Mouse (Mus musculus) liver, embryonic 14.5 days (tissue): ENCODE data around the gene Gpr153. TPM values are rescaled to one million over a fixed set of nuclear protein-coding genes. Genes with fewer than 3 reads are reported as not detected.
A peak's percentile ranks its signal among the peaks of the same experiment; 100 is the strongest.

Experiments used
- ATAC-seq: fragments of 200-750 bp; cut with Nextera tagmentation; 2 replicates; pipeline ENCODE4 v1.8.0; 2017; ENCODE audit warnings: moderate number of reproducible peaks, mild to moderate bottlenecking, moderate library complexity; ENCODE audit not compliant: insufficient read depth
- DNase-seq, 3 experiments: peaks; one replicate each; pipeline ENCODE4 v3.0.0-alpha.2; 2012 to 2013; ENCODE audit warnings: low read depth in 3 of 3, low spot score in 3 of 3
- H3K27ac ChIP-seq: fragments of 300-500 bp; sonication (generic); 2 replicates; pipeline ENCODE4 v1.5.1; 2014; ENCODE audit warnings: moderate library complexity, mild to moderate bottlenecking, control low read depth, inconsistent platforms
- H3K27me3 ChIP-seq: fragments of 300-500 bp; sonication (generic); 2 replicates; pipeline ENCODE4 v1.6.1; 2014; ENCODE audit warnings: mild to moderate bottlenecking, low read length, moderate library complexity; ENCODE audit not compliant: control insufficient read depth, insufficient read depth
- H3K36me3 ChIP-seq: fragments of 300-500 bp; sonication (generic); replicated peaks from 2 replicates; pipeline ENCODE4 v1.6.1; 2014; ENCODE audit warnings: low read depth; ENCODE audit not compliant: control insufficient read depth, insufficient read depth
- H3K4me1 ChIP-seq, 2 experiments: fragments of 200-500 bp in 1 of 2; fragments of 300-500 bp in 1 of 2; sonication (generic) in 1 of 2; replicated peaks; 2 replicates each; pipeline ENCODE4 v1.6.1; 2012 to 2014; ENCODE audit warnings: antibody characterized with exemption in 1 of 2, inconsistent platforms in 1 of 2, low read length in 1 of 2; ENCODE audit not compliant: control insufficient read depth in 2 of 2, insufficient read depth in 2 of 2
- H3K4me2 ChIP-seq: fragments of 300-500 bp; sonication (generic); 2 replicates; pipeline ENCODE4 v1.6.1; 2014; ENCODE audit warnings: low read depth, mild to moderate bottlenecking, control low read depth, moderate library complexity
- H3K4me3 ChIP-seq, 2 experiments: fragments of 200-500 bp in 1 of 2; fragments of 300-500 bp in 1 of 2; sonication (generic) in 1 of 2; 2 replicates each; pipeline ENCODE4 v1.5.1; 2012 to 2014; ENCODE audit warnings: low read depth in 2 of 2, low read length in 2 of 2, mild to moderate bottlenecking in 2 of 2, control low read depth in 1 of 2, inconsistent platforms in 1 of 2, moderate library complexity in 1 of 2; ENCODE audit not compliant: insufficient read depth in 1 of 2
- H3K9ac ChIP-seq: fragments of 300-500 bp; sonication (generic); replicated peaks from 2 replicates; pipeline ENCODE4 v1.6.1; 2014; ENCODE audit warnings: mild to moderate bottlenecking, control low read depth, moderate library complexity
- H3K9me3 ChIP-seq: fragments of 300-500 bp; sonication (generic); 2 replicates; pipeline ENCODE4 v1.6.1; 2016; ENCODE audit warnings: low read length, mixed read lengths; ENCODE audit not compliant: control insufficient read depth
- CTCF ChIP-seq: IDR thresholded peaks from 2 replicates; pipeline ENCODE4 v1.5.1; 2016; ENCODE audit warnings: antibody characterized with exemption, low read depth, control low read depth
- EP300 ChIP-seq: IDR thresholded peaks from 2 replicates; pipeline ENCODE4 v1.6.1; 2016; ENCODE audit warnings: antibody characterized with exemption, low read depth
- WGBS: fragments of 180-500 bp; shearing (Covaris S2); extraction: QIAGEN DNeasy Blood & Tissue Kit; methylation state at CpG from one replicate; pipeline ENCODE4 v1.1.7; 2014; ENCODE audit not compliant: insufficient replicate concordance; 5-methylcytosine and 5-hydroxymethylcytosine counted together
- polyA plus RNA-seq, 2 experiments: library from polyadenylated mRNA; depleted of rRNA in 1 of 2; stranded (reverse) in 1 of 2; unstranded in 1 of 2; fragments of >200 nt; fragmentation: Nextera tagmentation in 1 of 2; extraction: Ambion mirVana in 1 of 2; gene quantifications; 2 replicates each; pipeline versions ENCODE4 v1.2.1 to v1.2.3; 2012 to 2014

Gpr153 gene
- polyA plus RNA-seq, 2 experiments: 0.58 to 1.2 TPM

GRCm38 (mm10) chr4:152270599-152270998 lies 3.4 kb upstream of the Gpr153 start:
- no peak for DNase-seq
- TF ChIP-seq CTCF: no peak
- TF ChIP-seq EP300: no peak
- H3K4me3 ChIP-seq: no peak overlapping the region
- no peaks in the 10 kb centered on the region for H3K9me3 ChIP-seq
- H3K27ac ChIP-seq: no peak overlapping the region
- no peak overlapping the region for H3K4me2 ChIP-seq
- no peak for ATAC-seq
- H3K9ac ChIP-seq: no peak overlapping the region
- H3K27me3 ChIP-seq: peaks cover 28% of the 10 kb centered on the region
- no peaks in the 10 kb centered on the region for H3K4me1 ChIP-seq
- 73% methylated on average over 9 of the region's 9 CpGs for WGBS
- H3K36me3 ChIP-seq: no peaks in the 10 kb centered on the region

DNA sequence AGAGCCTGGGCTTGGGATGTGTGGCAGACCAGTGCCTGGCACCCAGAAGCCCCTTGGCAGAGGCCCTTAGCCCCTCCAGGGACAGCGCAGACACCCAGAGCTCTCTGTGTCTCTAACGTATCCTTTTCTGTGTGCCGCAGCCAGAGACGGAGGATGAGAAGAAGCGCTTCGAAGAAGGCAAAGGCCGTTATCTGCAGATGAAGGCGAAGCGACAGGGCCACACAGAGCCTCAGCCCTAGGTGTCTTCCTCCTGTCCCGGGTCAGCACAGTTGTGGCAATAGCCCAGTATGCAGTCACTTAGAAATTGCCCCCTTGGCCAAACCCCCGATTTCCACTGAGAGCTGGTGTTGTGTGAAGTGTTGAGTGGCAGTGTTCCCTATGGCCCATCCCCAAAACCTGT lies 2.7 kb upstream of the Gpr153 start:
- no peak overlapping the region for H3K4me3 ChIP-seq
- H3K4me1 ChIP-seq: no peaks in the 10 kb centered on the region
- no peak for DNase-seq
- ATAC-seq: no peak
- H3K27me3 ChIP-seq: peaks cover 33% of the 10 kb centered on the region
- H3K9me3 ChIP-seq: no peaks in the 10 kb centered on the region
- no peak overlapping the region for H3K9ac ChIP-seq
- H3K27ac ChIP-seq: no peak overlapping the region
- no peaks in the 10 kb centered on the region for H3K36me3 ChIP-seq
- TF ChIP-seq EP300 (no peak), CTCF (no peak)
- WGBS: 82% methylated on average over 11 of the region's 11 CpGs
- no peak overlapping the region for H3K4me2 ChIP-seq

GRCm38 (mm10) chr4:152272006-152272405 lies 2.0 kb upstream of the Gpr153 start:
- no peak for DNase-seq
- ATAC-seq: no peak
- 67% methylated on average over 7 of the region's 7 CpGs for WGBS

GRCm38 (mm10) chr4:152272449-152273049 lies 1.5 kb upstream of the Gpr153 start:
- peaks cover 33% of the 10 kb centered on the region for H3K27me3 ChIP-seq
- 29% methylated on average over 9 of the region's 9 CpGs for WGBS
- H3K4me2 ChIP-seq: no peak overlapping the region

More at GRCm38 (mm10) chr4:152272006-152272405, 2.0 kb upstream of the Gpr153 start:
- H3K4me2 ChIP-seq: no peak overlapping the region
- H3K4me3 ChIP-seq: no peak overlapping the region
- TF ChIP-seq CTCF (no peak), EP300 (no peak)
- no peaks in the 10 kb centered on the region for H3K4me1 ChIP-seq
- no peaks in the 10 kb centered on the region for H3K36me3 ChIP-seq
- H3K9me3 ChIP-seq: no peaks in the 10 kb centered on the region
- H3K27me3 ChIP-seq: peaks cover 33% of the 10 kb centered on the region
- no peak overlapping the region for H3K27ac ChIP-seq
- no peak overlapping the region for H3K9ac ChIP-seq

DNA sequence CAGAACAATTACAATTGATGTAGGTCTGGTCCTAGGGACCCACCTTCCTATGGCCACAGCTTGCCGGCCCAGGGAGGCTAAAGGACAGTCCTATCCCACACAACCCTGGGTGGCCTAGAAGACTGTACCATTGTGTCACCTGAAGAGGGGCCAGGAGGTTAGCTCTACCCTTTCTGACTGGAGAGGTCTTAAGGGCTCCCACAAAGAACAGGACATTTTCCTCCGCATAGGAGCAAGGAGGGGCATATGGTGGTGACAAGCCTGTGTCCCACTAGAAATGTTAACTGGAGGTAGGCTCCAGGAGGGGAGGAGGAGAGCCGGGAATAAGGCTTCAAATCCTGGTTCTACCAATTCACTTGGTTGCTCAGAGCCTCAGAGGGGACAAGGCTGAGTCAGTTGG lies 841 bp upstream of the Gpr153 start:
- H3K4me1 ChIP-seq: no peaks in the 10 kb centered on the region
- H3K27ac ChIP-seq: no peak overlapping the region
- H3K36me3 ChIP-seq: no peaks in the 10 kb centered on the region
- DNase-seq: no peak
- TF ChIP-seq EP300: no peak
- no peak for TF ChIP-seq CTCF
- ATAC-seq: no peak
- H3K9ac ChIP-seq: no peak overlapping the region
- H3K27me3 ChIP-seq: peaks cover 33% of the 10 kb centered on the region
- H3K4me3 ChIP-seq: no peak overlapping the region
- 35% methylated on average over 3 of the region's 3 CpGs for WGBS
- H3K4me2 ChIP-seq: no peak overlapping the region
- H3K9me3 ChIP-seq: no peaks in the 10 kb centered on the region

More at GRCm38 (mm10) chr4:152272449-152273049, 1.5 kb upstream of the Gpr153 start:
- Histone ChIP-seq H3K27ac (no peak overlapping the region), H3K4me1 (no peaks in the 10 kb centered on the region), H3K4me3 (no peak overlapping the region), H3K9ac (no peak overlapping the region), H3K9me3 (no peaks in the 10 kb centered on the region), H3K36me3 (no peaks in the 10 kb centered on the region)
- peak; percentile 14; the same call in 1 of the 2 replicates for TF ChIP-seq CTCF
- TF ChIP-seq EP300: no peak
- ATAC-seq: no peak
- no peak for DNase-seq
